In the genomic region with DNA sequence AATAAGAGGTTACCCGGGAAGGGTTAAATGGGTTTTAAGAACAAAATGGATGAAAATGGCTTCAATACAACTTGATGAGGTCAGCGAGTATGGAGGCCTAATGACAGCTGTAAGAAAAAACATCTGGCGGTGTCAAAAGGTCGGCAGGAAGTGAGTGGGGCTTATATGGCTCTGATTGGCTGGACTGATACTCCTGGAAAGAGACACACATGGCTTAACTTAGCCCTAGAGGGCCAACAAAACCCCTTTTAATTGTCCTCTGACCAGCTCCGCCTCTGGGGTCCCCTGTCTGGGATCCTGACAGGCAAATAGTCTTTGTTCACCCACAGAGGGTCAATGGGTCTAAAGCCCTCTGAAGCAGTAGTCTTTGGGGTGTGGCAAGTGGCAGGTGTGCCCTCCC, we compare ENCODE assay signal across 10 mouse cellular contexts.
DNase-seq lines count a peak whose midpoint lies in the region; ATAC-seq and TF ChIP-seq lines count a peak whose summit lies in the region.
"Had no signal": no experiment of that assay in that cellular context is flagged by ENCODE, and none has a peak within 500 bp of the region (broad histone marks: within the 10 kb centered on the region; RNA-seq: fewer than 3 reads in every experiment).

No protein-coding gene starts in this region.

- no peak overlapping the region for H3K4me3 ChIP-seq in brown adipose tissue, adult 24 weeks (ENCODE audit: insufficient read depth, low read depth, low read length)
- no peak overlapping the region for H3K4me3 ChIP-seq in heart, embryonic 13.5 days
- H3K4me3 ChIP-seq in left cerebral cortex, adult 2 months, result no peak overlapping the region

- H3K9me3 ChIP-seq in heart, embryonic 13.5 days, result no peaks in the 10 kb centered on the region

- H3K4me1 ChIP-seq in brown adipose tissue, adult 24 weeks (ENCODE audit: control insufficient read depth, insufficient read depth, insufficient read length, low read length), result peaks cover 22% of the 10 kb centered on the region
- H3K4me1 ChIP-seq in heart, embryonic 13.5 days, result peaks cover 100% of the 10 kb centered on the region

- H3K9ac ChIP-seq in heart, embryonic 13.5 days, result no peak overlapping the region

- intact Hi-C loops in heart, postnatal 25 days (cut with DNase I), result loop anchor here (10.0 kb wide), 1 partner anchor 518 kb away; no protein-coding TSS in a partner anchor
- intact Hi-C loops in left cerebral cortex, postnatal 10 days (cut with DNase I), result loop anchor here (10.0 kb wide), 1 partner anchor 198 kb away; no protein-coding TSS in a partner anchor
- intact Hi-C loops in left cerebral cortex, adult 2 months (cut with DNase I), result no loop called here

- 0 out of 2 replicates have a peak overlapping the region, but pooled peaks have one; percentile 18 for H3K4me2 ChIP-seq in heart, embryonic 13.5 days

- no peak for ATAC-seq in heart, embryonic 13.5 days (ENCODE audit: extremely low read depth, insufficient number of reproducible peaks, low FRiP score, low TSS enrichment)

- no peaks in the 10 kb centered on the region for H3K27me3 ChIP-seq in heart, embryonic 13.5 days (replicated peaks)

- 0 out of 2 replicates have a peak overlapping the region, but pooled peaks have one; percentile 21 for H3K27ac ChIP-seq in brown adipose tissue, adult 24 weeks (replicated peaks; ENCODE audit: low read depth, low read length)
- H3K27ac ChIP-seq in heart, embryonic 13.5 days (replicated peaks), result peak overlapping the region; percentile 80
- H3K27ac ChIP-seq in left cerebral cortex, adult 2 months, result no peak overlapping the region

- DNase-seq in heart, adult 18-20 months, result peak; percentile 60 to 61
- DNase-seq in heart, postnatal 25 days (ENCODE audit: low spot score), result no peak
- DNase-seq in kidney, postnatal 14 days, result peak; percentile 61
- DNase-seq in left cerebral cortex, postnatal 10 days (ENCODE audit: extremely low spot score in 1 of 2, low spot score in 2 of 2), result no peak
- no peak for DNase-seq in left cerebral cortex, adult 2 months (ENCODE audit: extremely low spot score in 1 of 2, low spot score in 2 of 2)
- DNase-seq in layer of hippocampus, adult 9-10 months (ENCODE audit: low spot score), result no peak
- DNase-seq: cerebellum, adult 18-20 months; layer of hippocampus, postnatal 36 days had no signal

- H3K36me3 ChIP-seq in heart, embryonic 13.5 days, result no peaks in the 10 kb centered on the region

- WGBS in heart, embryonic 13.5 days, result 60% methylated on average over 5 of the region's 5 CpGs

- TF ChIP-seq CTCF in left cerebral cortex, adult 2 months (IDR thresholded peaks at IDR 0.05), result no peak

Comparison
In these comparisons a context has a peak if more than half of its experiments do, and no peak if none do; other contexts are left out.
1. DNase-seq: peak in heart, adult 18-20 months (2 of 2) and kidney, postnatal 14 days (single experiment); none in heart, postnatal 25 days (single experiment), left cerebral cortex, postnatal 10 days (0 of 2), left cerebral cortex, adult 2 months (0 of 2) and layer of hippocampus, adult 9-10 months (single experiment).